10 mouse cellular contexts compared by ENCODE assay signal in the genomic region with DNA sequence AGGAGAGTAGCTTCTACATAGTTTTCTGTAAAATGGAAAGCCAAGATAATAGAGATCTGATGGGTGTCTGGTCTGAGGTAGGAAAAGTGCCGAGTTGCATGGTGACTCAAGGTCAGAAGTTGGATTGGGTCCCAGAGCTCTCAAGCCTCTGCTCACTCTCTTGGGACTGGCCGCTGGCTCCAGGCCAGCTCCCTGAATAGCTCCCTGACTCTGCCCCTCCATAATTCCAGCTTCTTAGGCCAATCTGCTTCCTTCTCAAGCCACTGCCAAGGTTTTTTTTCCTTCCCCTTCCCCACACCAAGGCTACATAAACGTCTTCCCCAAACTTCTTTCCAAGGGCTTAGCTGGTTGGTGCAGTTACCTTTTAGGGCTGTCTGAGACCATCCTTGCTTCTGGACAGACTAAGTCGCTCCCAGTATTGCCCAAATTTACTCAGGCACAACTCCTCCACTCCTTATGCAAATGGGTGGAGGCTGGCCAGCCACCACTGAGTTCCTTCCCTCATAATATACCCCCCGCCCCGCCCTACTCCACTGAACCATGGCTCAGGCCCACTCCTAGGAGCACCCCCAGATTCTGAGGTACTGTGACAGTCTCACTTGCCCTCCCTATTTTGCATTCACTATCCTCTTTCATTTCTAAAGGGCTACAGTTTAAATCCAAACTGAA. TPM values are rescaled to one million over a fixed set of nuclear protein-coding genes. Genes with fewer than 3 reads are reported as not detected.
DNase-seq lines count a peak whose midpoint lies in the region; ATAC-seq lines count a peak whose summit lies in the region.
"Had no signal": no experiment of that assay in that cellular context is flagged by ENCODE, and none has a peak within 500 bp of the region (broad histone marks: within the 10 kb centered on the region; RNA-seq: fewer than 3 reads in every experiment).

No protein-coding gene starts in this region.

- H3K27ac ChIP-seq in kidney, embryonic 14.5 days (ENCODE audit: low read depth, low read length) = no peak overlapping the region
- H3K27ac ChIP-seq in midbrain, embryonic 10.5 days (replicated peaks) = no peak overlapping the region
- no peak overlapping the region for H3K27ac ChIP-seq in hindbrain, embryonic 13.5 days
- H3K27ac ChIP-seq: stomach, embryonic 15.5 days had no signal

- 62% methylated on average over 6 of the region's 6 CpGs for WGBS in kidney, embryonic 14.5 days
- WGBS in midbrain, embryonic 10.5 days = 82% methylated on average over 6 of the region's 6 CpGs
- 74% methylated on average over 6 of the region's 6 CpGs for WGBS in hindbrain, embryonic 13.5 days

- DNase-seq in kidney, adult 18-20 months = peak; percentile 77
- DNase-seq in gastrocnemius, adult 8-10 months (ENCODE audit: low spot score in 2 of 2) = peak; percentile 76 to 89
- peak; percentile 78 to 83 for DNase-seq in kidney, adult 8-10 months
- DNase-seq in skeletal muscle tissue, adult 2 months (ENCODE audit: low read depth, low spot score) = peak; percentile 95
- no peak for DNase-seq in right cerebral cortex, postnatal 25 days
- no peak for DNase-seq in midbrain, embryonic 10.5 days (ENCODE audit: low spot score)

- H3K4me1 ChIP-seq in kidney, embryonic 14.5 days (ENCODE audit: control insufficient read depth, insufficient read depth, low read length) = no peaks in the 10 kb centered on the region
- H3K4me1 ChIP-seq in midbrain, embryonic 10.5 days = no peaks in the 10 kb centered on the region
- H3K4me1 ChIP-seq in hindbrain, embryonic 13.5 days (replicated peaks) = no peaks in the 10 kb centered on the region
- H3K4me1 ChIP-seq: megakaryocyte, embryonic 14.5 days; stomach, embryonic 15.5 days had no signal

- H3K36me3 ChIP-seq in kidney, embryonic 14.5 days (ENCODE audit: control insufficient read depth, insufficient read depth, low read length) = no peaks in the 10 kb centered on the region
- H3K36me3 ChIP-seq in midbrain, embryonic 10.5 days = no peaks in the 10 kb centered on the region
- H3K36me3 ChIP-seq in hindbrain, embryonic 13.5 days = no peaks in the 10 kb centered on the region
- H3K36me3 ChIP-seq: stomach, embryonic 15.5 days had no signal

- no peaks in the 10 kb centered on the region for H3K27me3 ChIP-seq in kidney, embryonic 14.5 days (ENCODE audit: control insufficient read depth, insufficient read depth, low read length)
- H3K27me3 ChIP-seq in midbrain, embryonic 10.5 days (ENCODE audit: low read depth, poor library complexity, severe bottlenecking) = peaks cover 99% of the 10 kb centered on the region
- H3K27me3 ChIP-seq in hindbrain, embryonic 13.5 days = peaks cover 49% of the 10 kb centered on the region

- no peak for ATAC-seq in kidney, embryonic 14.5 days (ENCODE audit: low FRiP score, low TSS enrichment)
- no peak for ATAC-seq in hindbrain, embryonic 13.5 days (ENCODE audit: low FRiP score)

- no peak overlapping the region for H3K4me2 ChIP-seq in kidney, embryonic 14.5 days (replicated peaks; ENCODE audit: low read depth, low read length)
- no peak overlapping the region for H3K4me2 ChIP-seq in hindbrain, embryonic 13.5 days
- H3K4me2 ChIP-seq: stomach, embryonic 15.5 days had no signal

- H3K4me3 ChIP-seq in kidney, embryonic 14.5 days (ENCODE audit: low read length) = no peak overlapping the region
- no peak overlapping the region for H3K4me3 ChIP-seq in midbrain, embryonic 10.5 days
- H3K4me3 ChIP-seq in hindbrain, embryonic 13.5 days = no peak overlapping the region
- H3K4me3 ChIP-seq: megakaryocyte, embryonic 14.5 days; stomach, embryonic 15.5 days had no signal

- H3K9ac ChIP-seq in kidney, embryonic 14.5 days (ENCODE audit: low read depth, low read length) = no peak overlapping the region
- no peak overlapping the region for H3K9ac ChIP-seq in hindbrain, embryonic 13.5 days
- H3K9ac ChIP-seq: stomach, embryonic 15.5 days had no signal

- no peaks in the 10 kb centered on the region for H3K9me3 ChIP-seq in kidney, embryonic 14.5 days (ENCODE audit: control insufficient read depth, low read length)
- H3K9me3 ChIP-seq in midbrain, embryonic 10.5 days (replicated peaks) = no peaks in the 10 kb centered on the region
- no peaks in the 10 kb centered on the region for H3K9me3 ChIP-seq in hindbrain, embryonic 13.5 days
- H3K9me3 ChIP-seq: megakaryocyte, embryonic 14.5 days; stomach, embryonic 15.5 days had no signal

RNA-seq across cellular contexts. Expression of a gene that starts 42.1 kb away (rescaled TPM):
- 77.8 and 90.2 TPM in 2 replicates for polyA plus RNA-seq in kidney, embryonic 14.5 days (2014; fragmentation: Nextera tagmentation; extraction: Ambion mirVana)
- total RNA-seq in gastrocnemius, adult 8-10 months (2022) = 100 to 1,000 TPM; 249 to 357 (median 312) TPM
- polyA plus RNA-seq in midbrain, embryonic 10.5 days (2016; fragmentation: Nextera tagmentation; extraction: Ambion mirVana) = 133 and 146 TPM in 2 replicates
- 121 and 127 TPM in 2 replicates for polyA plus RNA-seq in hindbrain, embryonic 13.5 days (2015; fragmentation: Nextera tagmentation; extraction: Ambion mirVana)

Comparison
In these comparisons a context has a peak if more than half of its experiments do, and no peak if none do; other contexts are left out.
1. DNase-seq: peak in kidney, adult 18-20 months (single experiment), gastrocnemius, adult 8-10 months (2 of 2), kidney, adult 8-10 months (2 of 2) and skeletal muscle tissue, adult 2 months (single experiment); none in right cerebral cortex, postnatal 25 days (single experiment) and midbrain, embryonic 10.5 days (single experiment).